Mouse (Mus musculus) telencephalon, adult 2 months (tissue): Measurements from ENCODE around the gene Ddx42.

Experiments
- DNase-seq: peaks from one replicate; pipeline ENCODE4 v3.0.0-alpha.2; 2011; ENCODE audit warnings: low read depth, low spot score

Ddx42 gene

GRCm38 (mm10) chr11:106268326-106269059 is 51.8 kb downstream of the Ddx42 start:
- DNase-seq = no peak

- DNase-seq = no peak
These were observed 52.3 kb downstream of the Ddx42 start for GRCm38 (mm10) chr11:106269060-106269431.

GRCm38 (mm10) chr11:106271131-106271793 is 54.5 kb downstream of the Ddx42 start:
- DNase-seq = no peak

- no peak for DNase-seq
These were observed 55.3 kb downstream of the Ddx42 start for GRCm38 (mm10) chr11:106271794-106272643.

- DNase-seq = peak; percentile 98
These were observed 56.1 kb downstream of the Ddx42 start, which contains the start of gene Smarcd2 for GRCm38 (mm10) chr11:106272644-106273310. TSS of gene Smarcd2 (minus strand) at chr11:106272972.

GRCm38 (mm10) chr11:106273311-106273684 is 56.6 kb downstream of the Ddx42 start:
- DNase-seq = no peak

GRCm38 (mm10) chr11:106273811-106274210 is 57.1 kb downstream of the Ddx42 start:
- no peak for DNase-seq

GRCm38 (mm10) chr11:106274374-106274773 is 57.6 kb downstream of the Ddx42 start:
- no peak for DNase-seq

GRCm38 (mm10) chr11:106274971-106275411 is 58.3 kb downstream of the Ddx42 start:
- no peak for DNase-seq

GRCm38 (mm10) chr11:106276454-106276853 is 59.7 kb downstream of the Ddx42 start, which contains the start of gene Tcam1:
TSS of gene Tcam1 (plus strand) at chr11:106276672.
- DNase-seq = peak; percentile 93

GRCm38 (mm10) chr11:106282452-106282851 is 65.7 kb downstream of the Ddx42 start:
- DNase-seq = no peak

GRCm38 (mm10) chr11:106283371-106283770 is 66.6 kb downstream of the Ddx42 start:
- no peak for DNase-seq

GRCm38 (mm10) chr11:106284126-106284525 is 67.4 kb downstream of the Ddx42 start:
- DNase-seq = no peak

- DNase-seq = no peak
These were observed 69.5 kb downstream of the Ddx42 start for GRCm38 (mm10) chr11:106286206-106286605.

GRCm38 (mm10) chr11:106286987-106287386 is 70.3 kb downstream of the Ddx42 start:
- no peak for DNase-seq

- no peak for DNase-seq
These were observed 72.6 kb downstream of the Ddx42 start for GRCm38 (mm10) chr11:106289369-106289768.

GRCm38 (mm10) chr11:106290376-106290775 is 73.7 kb downstream of the Ddx42 start:
- no peak for DNase-seq

- DNase-seq = no peak
These were observed 75.1 kb downstream of the Ddx42 start for GRCm38 (mm10) chr11:106291861-106292260.
